Mouse (Mus musculus) forebrain, postnatal 0 days (tissue): ENCODE results near the gene Auts2. TPM values are rescaled to one million over a fixed set of nuclear protein-coding genes. Genes with fewer than 3 reads are reported as not detected.

ENCODE experiments used
- ATAC-seq: fragments of 200-750 bp; cut with Nextera tagmentation; 2 replicates; pipeline ENCODE4 v1.8.0; 2017; ENCODE audit warnings: mild to moderate bottlenecking, moderate library complexity
- DNase-seq: peaks from one replicate; pipeline ENCODE4 v3.0.0-alpha.2; 2015
- H3K27ac ChIP-seq: fragments of 300-500 bp; sonication (generic); 2 replicates; pipeline ENCODE4 v1.5.1; 2014; ENCODE audit warnings: low read depth, mild to moderate bottlenecking, antibody characterized with exemption, low read length, moderate library complexity, mixed read lengths
- H3K27me3 ChIP-seq: fragments of 300-500 bp; sonication (generic); 2 replicates; pipeline ENCODE4 v1.6.1; 2014; ENCODE audit warnings: mild to moderate bottlenecking, low read length, mixed read lengths; ENCODE audit not compliant: insufficient read depth
- H3K36me3 ChIP-seq: fragments of 300-500 bp; sonication (generic); 2 replicates; pipeline ENCODE4 v1.6.1; 2014; ENCODE audit warnings: mild to moderate bottlenecking, moderate library complexity; ENCODE audit not compliant: insufficient read depth
- H3K4me1 ChIP-seq: fragments of 300-500 bp; sonication (generic); 2 replicates; pipeline ENCODE4 v1.6.1; 2014; ENCODE audit warnings: antibody characterized with exemption; ENCODE audit not compliant: insufficient read depth
- H3K4me2 ChIP-seq: fragments of 300-500 bp; sonication (generic); 2 replicates; pipeline ENCODE4 v1.6.1; 2014; ENCODE audit warnings: low read depth, mild to moderate bottlenecking, moderate library complexity
- H3K4me3 ChIP-seq: fragments of 300-500 bp; sonication (generic); 2 replicates; pipeline ENCODE4 v1.5.1; 2014; ENCODE audit warnings: low read depth, low read length, mixed read lengths
- H3K9ac ChIP-seq: fragments of 300-500 bp; sonication (generic); 2 replicates; pipeline ENCODE4 v1.6.1; 2014; ENCODE audit warnings: mild to moderate bottlenecking
- H3K9me3 ChIP-seq: fragments of 300-500 bp; sonication (generic); 2 replicates; pipeline ENCODE4 v1.6.1; 2016; ENCODE audit warnings: low read length
- CTCF ChIP-seq: sonication (generic); IDR thresholded peaks from 2 replicates; pipeline ENCODE4 v1.5.1; 2016; ENCODE audit warnings: antibody characterized with exemption, control low read depth, low read depth
- WGBS: fragments of 180-500 bp; shearing (Covaris S2); extraction: QIAGEN DNeasy Blood & Tissue Kit; methylation state at CpG from one replicate; pipeline ENCODE4 v1.1.7; 2014; 5-methylcytosine and 5-hydroxymethylcytosine counted together
- polyA plus RNA-seq: library from polyadenylated mRNA; unstranded; fragments of >200 nt; fragmentation: Nextera tagmentation; extraction: Ambion mirVana; gene quantifications from 2 replicates; pipeline ENCODE4 v1.2.1, GENCODE M21; 2015
- total RNA-seq: library from RNA; depleted of rRNA; stranded (reverse); fragments of >200 nt; gene quantifications from 2 replicates; pipeline ENCODE4 v1.2.3, GENCODE M21; 2014

Auts2 gene
- total and polyA plus RNA-seq, 2 experiments from 2014 or later: 40.9 to 66.2 TPM

GRCm38 (mm10) chr5:131459951-131460350 lies 1083.2 kb downstream of the Auts2 start:
- H3K9ac ChIP-seq: no peak overlapping the region
- H3K27ac ChIP-seq: 0 out of 2 replicates have a peak overlapping the region, but pooled peaks have one; percentile 50
- no peaks in the 10 kb centered on the region for H3K27me3 ChIP-seq
- H3K4me1 ChIP-seq: peaks cover 11% of the 10 kb centered on the region; the same call in 1 of the 2 replicates
- DNase-seq (peak; percentile 63), ATAC-seq (0 out of 2 replicates have a peak, but pooled peaks have one; percentile 20)
- WGBS: 24% methylated on average over 6 of the region's 6 CpGs
- no peak for TF ChIP-seq CTCF
- no peaks in the 10 kb centered on the region for H3K9me3 ChIP-seq
- no peak overlapping the region for H3K4me3 ChIP-seq
- H3K4me2 ChIP-seq: no peak overlapping the region
- H3K36me3 ChIP-seq: peaks cover 44% of the 10 kb centered on the region

GRCm38 (mm10) chr5:131459549-131459948 lies 1083.6 kb downstream of the Auts2 start:
- H3K9me3 ChIP-seq: no peaks in the 10 kb centered on the region
- WGBS: 50% methylated on average over 2 of the region's 2 CpGs
- H3K4me2 ChIP-seq: no peak overlapping the region
- peak; percentile 53 for TF ChIP-seq CTCF
- H3K27me3 ChIP-seq: no peaks in the 10 kb centered on the region
- 0 out of 2 replicates have a peak overlapping the region, but pooled peaks have one; percentile 50 for H3K27ac ChIP-seq
- DNase-seq: no peak
- no peak overlapping the region for H3K4me3 ChIP-seq
- no peak overlapping the region for H3K9ac ChIP-seq
- H3K4me1 ChIP-seq: peaks cover 11% of the 10 kb centered on the region; the same call in 1 of the 2 replicates
- H3K36me3 ChIP-seq: peaks cover 48% of the 10 kb centered on the region
- no peak for ATAC-seq

- Histone ChIP-seq H3K4me1 (peaks cover 11% of the 10 kb centered on the region; the same call in 1 of the 2 replicates), H3K9ac (no peak overlapping the region), H3K9me3 (no peaks in the 10 kb centered on the region), H3K27ac (no peak overlapping the region; the same call in 1 of the 2 replicates), H3K36me3 (peaks cover 56% of the 10 kb centered on the region), H3K27me3 (no peaks in the 10 kb centered on the region), H3K4me3 (no peak overlapping the region), H3K4me2 (no peak overlapping the region)
- no peak for TF ChIP-seq CTCF
- 31% methylated on average over 6 of the region's 6 CpGs for WGBS
- no peak for ATAC-seq
- DNase-seq: no peak
Observed at GRCm38 (mm10) chr5:131458700-131459099, 1084.4 kb downstream of the Auts2 start.

- WGBS: 26% methylated on average over 7 of the region's 7 CpGs
- no peaks in the 10 kb centered on the region for H3K9me3 ChIP-seq
- H3K9ac ChIP-seq: no peak overlapping the region
- no peak overlapping the region for H3K4me3 ChIP-seq
- DNase-seq: peak; percentile 85
- no peak for TF ChIP-seq CTCF
- no peak overlapping the region for H3K4me2 ChIP-seq
- ATAC-seq: peak; percentile 92
- peak overlapping the region; percentile 29; the same call in 1 of the 2 replicates for H3K27ac ChIP-seq
- peaks cover 60% of the 10 kb centered on the region for H3K36me3 ChIP-seq
- peaks cover 11% of the 10 kb centered on the region; the same call in 1 of the 2 replicates for H3K4me1 ChIP-seq
- no peaks in the 10 kb centered on the region for H3K27me3 ChIP-seq
Observed at GRCm38 (mm10) chr5:131457999-131458398, 1085.1 kb downstream of the Auts2 start.

GRCm38 (mm10) chr5:131449181-131449868 lies 1093.8 kb downstream of the Auts2 start:
- no peak for DNase-seq
- WGBS: 79% methylated on average over 7 of the region's 7 CpGs
- H3K27ac ChIP-seq: no peak overlapping the region
- no peak overlapping the region for H3K4me3 ChIP-seq
- no peaks in the 10 kb centered on the region for H3K4me1 ChIP-seq
- H3K27me3 ChIP-seq: no peaks in the 10 kb centered on the region
- TF ChIP-seq CTCF: no peak
- H3K9ac ChIP-seq: no peak overlapping the region
- no peak overlapping the region for H3K4me2 ChIP-seq
- ATAC-seq: peak; percentile 8; the same call in 1 of the 2 replicates
- H3K9me3 ChIP-seq: no peaks in the 10 kb centered on the region
- H3K36me3 ChIP-seq: peaks cover 90% of the 10 kb centered on the region

GRCm38 (mm10) chr5:131435239-131435876 lies 1107.8 kb downstream of the Auts2 start:
- H3K4me2 ChIP-seq: no peak overlapping the region
- H3K36me3 ChIP-seq: peaks cover 23% of the 10 kb centered on the region
- no peak overlapping the region for H3K4me3 ChIP-seq
- no peaks in the 10 kb centered on the region for H3K4me1 ChIP-seq
- DNase-seq (no peak), ATAC-seq (peak; percentile 39)
- no peak for TF ChIP-seq CTCF
- no peak overlapping the region for H3K9ac ChIP-seq
- 49% methylated on average over 10 of the region's 10 CpGs for WGBS
- no peak overlapping the region for H3K27ac ChIP-seq
- no peaks in the 10 kb centered on the region for H3K9me3 ChIP-seq
- no peaks in the 10 kb centered on the region for H3K27me3 ChIP-seq

- 90% methylated on average over 4 of the region's 4 CpGs for WGBS
- ATAC-seq (no peak), DNase-seq (no peak)
- Histone ChIP-seq H3K27ac (no peak overlapping the region), H3K27me3 (no peaks in the 10 kb centered on the region), H3K4me2 (no peak overlapping the region), H3K4me1 (no peaks in the 10 kb centered on the region), H3K9ac (no peak overlapping the region), H3K36me3 (peaks cover 2% of the 10 kb centered on the region; the same call in 1 of the 2 replicates), H3K9me3 (no peaks in the 10 kb centered on the region), H3K4me3 (no peak overlapping the region)
- no peak for TF ChIP-seq CTCF
Observed at GRCm38 (mm10) chr5:131433291-131433690, 1109.9 kb downstream of the Auts2 start.
